Mouse (Mus musculus) Muller cell, postnatal 12 days (primary cell): Measurements from ENCODE around the gene Gm5796.
"Not testable (repeated sequence)": the region's sequence is repeated elsewhere in the genome, so short reads cannot be mapped to it uniquely, and the experiment has no call there.

Experiments used
- DNase-seq: peaks from one replicate; pipeline ENCODE4 v3.0.0-alpha.2; 2015; ENCODE audit errors: inconsistent ontology term

Gm5796 gene

GRCm38 (mm10) chr14:4023641-4024040 lies at the start of gene Gm5796:
Gene Gm5796 (plus strand): TSS chr14:4023941.
- not testable (repeated sequence) for DNase-seq

- DNase-seq, result not testable (repeated sequence)
Observed at GRCm38 (mm10) chr14:3998094-3998493, 25.6 kb upstream of the Gm5796 start, which contains the start of gene Gm3099. Gene Gm3099 (plus strand): TSS chr14:3998394.

DNA sequence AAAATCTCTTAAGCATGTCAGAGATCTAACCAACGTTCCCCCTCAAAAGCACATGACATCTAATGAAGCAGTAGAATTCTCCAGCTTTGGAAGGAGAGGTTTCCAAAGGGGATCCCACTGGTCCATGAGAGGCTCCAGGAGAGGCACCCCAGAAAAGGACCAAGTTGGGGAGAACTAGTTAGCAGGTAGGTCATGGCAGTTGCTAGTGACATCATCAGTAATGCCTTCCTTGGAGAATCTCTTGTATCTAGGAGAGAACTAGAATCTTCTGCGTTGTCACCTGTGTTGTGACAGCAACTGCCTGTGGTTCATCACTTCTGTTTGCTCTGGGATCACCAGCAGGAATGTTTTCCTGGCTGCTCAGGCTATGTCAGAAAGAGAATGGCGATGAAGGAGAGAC lies 60.1 kb downstream of the Gm5796 start, which contains the start of gene Gm3115:
Gene Gm3115, plus strand, starts transcription at position 301 of the 400 bp plus-strand sequence.
- not testable (repeated sequence) for DNase-seq
